Mouse (Mus musculus) C2C12 (cell line): ENCODE data around the gene Aox3.
A peak's percentile ranks its signal among the peaks of the same experiment; 100 is the strongest.

ENCODE experiments used
- CEBPB ChIP-seq: IDR thresholded peaks from one replicate; pipeline ENCODE4 v1.6.1; 2011; ENCODE audit warnings: low read depth, mild to moderate bottlenecking, control low read depth, moderate library complexity
- CTCF ChIP-seq: IDR thresholded peaks from one replicate; pipeline ENCODE4 v1.5.1; 2011; ENCODE audit not compliant: control insufficient read depth, insufficient read depth, insufficient read length
- FOSL1 ChIP-seq: IDR thresholded peaks from one replicate; pipeline ENCODE4 v1.8.0; 2011; ENCODE audit warnings: mild to moderate bottlenecking, low read length; ENCODE audit not compliant: poor library complexity, insufficient read depth, severe bottlenecking
- MAX ChIP-seq: IDR thresholded peaks from one replicate; pipeline ENCODE4 v1.6.1; 2011; ENCODE audit warnings: mild to moderate bottlenecking, control low read depth
- MYOD1 ChIP-seq: IDR thresholded peaks from one replicate; pipeline ENCODE4 v1.6.1; 2011; ENCODE audit warnings: low read depth; ENCODE audit not compliant: control insufficient read depth, insufficient read length
- MYOG ChIP-seq: IDR thresholded peaks from one replicate; pipeline ENCODE4 v1.6.1; 2011; ENCODE audit not compliant: control insufficient read depth, insufficient read length; ENCODE audit errors: extremely low read depth
- USF1 ChIP-seq: IDR thresholded peaks from one replicate; pipeline ENCODE4 v1.6.1; 2011; ENCODE audit warnings: low read depth, mild to moderate bottlenecking, control low read depth, moderate library complexity

DNA sequence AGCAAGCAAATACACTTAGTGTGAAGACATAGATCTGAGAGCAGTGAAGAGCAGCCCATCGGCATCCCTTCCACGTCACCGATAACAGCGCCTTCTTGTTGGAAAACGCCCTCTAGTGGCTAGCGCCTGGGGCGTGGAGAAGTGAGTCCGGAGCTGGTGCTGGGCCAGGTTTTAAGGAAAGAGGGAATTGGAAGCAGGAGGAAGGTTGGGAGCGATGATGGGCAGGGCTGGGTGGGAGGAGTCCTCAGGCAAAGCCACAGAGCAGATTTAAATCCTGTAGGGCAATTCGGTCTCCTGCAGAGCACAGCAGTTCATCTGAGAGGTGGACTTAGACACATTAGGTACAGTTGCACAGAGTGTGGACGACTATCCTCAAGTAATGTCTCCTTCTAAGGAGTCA, at the start of gene Aox3:
- no peak for TF ChIP-seq MYOG
- peak; percentile 61 for TF ChIP-seq CTCF
- TF ChIP-seq FOSL1, result no peak
- no peak for TF ChIP-seq USF1
- no peak for TF ChIP-seq CEBPB
- TF ChIP-seq MAX, result no peak
- no peak for TF ChIP-seq MYOD1
